8 mouse cellular contexts compared by ENCODE assay signal in genomic region chr5:113306750-113307477, GRCm38 (mm10). TPM values are rescaled to one million over a fixed set of nuclear protein-coding genes. Genes with fewer than 3 reads are reported as not detected.
DNase-seq lines count a peak whose midpoint lies in the region; ATAC-seq lines count a peak whose summit lies in the region.

No protein-coding gene starts in this region.

- H3K9me3 ChIP-seq in forebrain, embryonic 10.5 days = no peaks in the 10 kb centered on the region
- no peaks in the 10 kb centered on the region for H3K9me3 ChIP-seq in intestine, embryonic 14.5 days (ENCODE audit: control insufficient read depth, low read length)
- no peaks in the 10 kb centered on the region for H3K9me3 ChIP-seq in midbrain, embryonic 15.5 days

- H3K27ac ChIP-seq in forebrain, embryonic 10.5 days = peak overlapping the region; percentile 86
- no peak overlapping the region; the same call in 1 of the 2 replicates for H3K27ac ChIP-seq in intestine, embryonic 14.5 days (ENCODE audit: low read depth)
- peak overlapping the region; percentile 95 for H3K27ac ChIP-seq in midbrain, embryonic 15.5 days

- peak; percentile 15 to 31 for DNase-seq in urinary bladder, postnatal 36 days (ENCODE audit: low spot score in 2 of 2)
- no peak for DNase-seq in urinary bladder, adult 2 months (ENCODE audit: low spot score)
- peak; percentile 87 for DNase-seq in forebrain, embryonic 10.5 days (ENCODE audit: extremely low spot score, low spot score)
- peak; percentile 74 for DNase-seq in intestine, embryonic 14.5 days (ENCODE audit: low spot score)
- peak; percentile 78 for DNase-seq in left cerebral cortex, adult 11 months (ENCODE audit: low spot score)
- no peak for DNase-seq in adipocyte (ENCODE audit: low spot score)
- DNase-seq in spleen, postnatal 36 days (ENCODE audit: low spot score in 2 of 2) = no peak

- H3K27me3 ChIP-seq in forebrain, embryonic 10.5 days (ENCODE audit: poor library complexity, severe bottlenecking) = peaks cover 51% of the 10 kb centered on the region
- 0 out of 2 replicates have a peak, but pooled peaks cover 7% of the 10 kb centered on the region for H3K27me3 ChIP-seq in intestine, embryonic 14.5 days (replicated peaks; ENCODE audit: control insufficient read depth, insufficient read depth, low read length)
- no peaks in the 10 kb centered on the region for H3K27me3 ChIP-seq in midbrain, embryonic 15.5 days (replicated peaks)

- no peaks in the 10 kb centered on the region for H3K36me3 ChIP-seq in forebrain, embryonic 10.5 days (replicated peaks)
- no peaks in the 10 kb centered on the region for H3K36me3 ChIP-seq in intestine, embryonic 14.5 days (ENCODE audit: control insufficient read depth, insufficient read depth, low read length)
- no peaks in the 10 kb centered on the region for H3K36me3 ChIP-seq in midbrain, embryonic 15.5 days (replicated peaks)

- H3K9ac ChIP-seq in intestine, embryonic 14.5 days (ENCODE audit: low read length) = no peak overlapping the region
- peak overlapping the region; percentile 43 for H3K9ac ChIP-seq in midbrain, embryonic 15.5 days

- ATAC-seq in intestine, embryonic 14.5 days (replicated peaks; ENCODE audit: low FRiP score, low TSS enrichment, low read depth) = peak; percentile 41
- ATAC-seq in midbrain, embryonic 15.5 days (replicated peaks) = peak; percentile 89

- peak overlapping the region; percentile 47 for H3K4me2 ChIP-seq in intestine, embryonic 14.5 days (ENCODE audit: low read length)
- peak overlapping the region; percentile 74 for H3K4me2 ChIP-seq in midbrain, embryonic 15.5 days

- WGBS in forebrain, embryonic 10.5 days = 4% methylated on average over 25 of the region's 25 CpGs
- 3% methylated on average over 25 of the region's 25 CpGs for WGBS in intestine, embryonic 14.5 days
- under 1% methylated on average over 25 of the region's 25 CpGs for WGBS in midbrain, embryonic 15.5 days

- peaks cover 50% of the 10 kb centered on the region for H3K4me1 ChIP-seq in forebrain, embryonic 10.5 days
- peaks cover 8% of the 10 kb centered on the region; the same call in 1 of the 2 replicates for H3K4me1 ChIP-seq in intestine, embryonic 14.5 days (replicated peaks; ENCODE audit: control insufficient read depth, insufficient read depth, low read length)
- peaks cover 54% of the 10 kb centered on the region for H3K4me1 ChIP-seq in midbrain, embryonic 15.5 days

- peak overlapping the region; percentile 56 for H3K4me3 ChIP-seq in forebrain, embryonic 10.5 days
- peak overlapping the region; percentile 12 for H3K4me3 ChIP-seq in intestine, embryonic 14.5 days (ENCODE audit: low read depth, low read length)
- peak overlapping the region; percentile 36 for H3K4me3 ChIP-seq in midbrain, embryonic 15.5 days

RNA-seq across cellular contexts. Expression of gene Sgsm1, which starts 3.7 kb away (rescaled TPM):
- polyA plus RNA-seq in urinary bladder, adult 2 months (2012; rRNA removed) = 5.3 and 5.6 TPM in 2 replicates
- polyA plus RNA-seq in forebrain, embryonic 10.5 days (2016; fragmentation: Nextera tagmentation; extraction: Ambion mirVana) = 15.5 and 18.2 TPM in 2 replicates
- polyA plus RNA-seq in intestine, embryonic 14.5 days (2014; fragmentation: Nextera tagmentation; extraction: Ambion mirVana) = 8.8 and 10.0 TPM in 2 replicates
- polyA plus RNA-seq in midbrain, embryonic 15.5 days (2015; fragmentation: Nextera tagmentation; extraction: Ambion mirVana) = 23.9 and 27.4 TPM in 2 replicates

RNA-seq across cellular contexts. Expression of gene Aym1, which starts 50.2 kb away (rescaled TPM):
- polyA plus RNA-seq in urinary bladder, adult 2 months (2012; rRNA removed) = not detected in 2 replicates
- not detected in 2 replicates for polyA plus RNA-seq in forebrain, embryonic 10.5 days (2016; fragmentation: Nextera tagmentation; extraction: Ambion mirVana)
- not detected in 2 replicates for polyA plus RNA-seq in intestine, embryonic 14.5 days (2014; fragmentation: Nextera tagmentation; extraction: Ambion mirVana)
- not detected in 2 replicates for polyA plus RNA-seq in midbrain, embryonic 15.5 days (2015; fragmentation: Nextera tagmentation; extraction: Ambion mirVana)

Comparison
In these comparisons a context has a peak if more than half of its experiments do, and no peak if none do; other contexts are left out.
1. DNase-seq: peak in urinary bladder, postnatal 36 days (2 of 2), forebrain, embryonic 10.5 days (single experiment), intestine, embryonic 14.5 days (single experiment) and left cerebral cortex, adult 11 months (single experiment); none in urinary bladder, adult 2 months (single experiment), adipocyte (single experiment) and spleen, postnatal 36 days (0 of 2).
2. Peak in every context shown above with its lines, with median percentiles within 50 percentile points of each other: H3K4me3 ChIP-seq.